Mouse (Mus musculus): ENCODE measurements around the gene Ascl5. TPM values are rescaled to one million over a fixed set of nuclear protein-coding genes. Genes with fewer than 3 reads are reported as not detected.

The Ascl5 gene
- total RNA-seq (2021), result not detected
- long read RNA-seq, experiment 1, result 0 reads
- long read RNA-seq, experiment 2, result 0 reads

DNA sequence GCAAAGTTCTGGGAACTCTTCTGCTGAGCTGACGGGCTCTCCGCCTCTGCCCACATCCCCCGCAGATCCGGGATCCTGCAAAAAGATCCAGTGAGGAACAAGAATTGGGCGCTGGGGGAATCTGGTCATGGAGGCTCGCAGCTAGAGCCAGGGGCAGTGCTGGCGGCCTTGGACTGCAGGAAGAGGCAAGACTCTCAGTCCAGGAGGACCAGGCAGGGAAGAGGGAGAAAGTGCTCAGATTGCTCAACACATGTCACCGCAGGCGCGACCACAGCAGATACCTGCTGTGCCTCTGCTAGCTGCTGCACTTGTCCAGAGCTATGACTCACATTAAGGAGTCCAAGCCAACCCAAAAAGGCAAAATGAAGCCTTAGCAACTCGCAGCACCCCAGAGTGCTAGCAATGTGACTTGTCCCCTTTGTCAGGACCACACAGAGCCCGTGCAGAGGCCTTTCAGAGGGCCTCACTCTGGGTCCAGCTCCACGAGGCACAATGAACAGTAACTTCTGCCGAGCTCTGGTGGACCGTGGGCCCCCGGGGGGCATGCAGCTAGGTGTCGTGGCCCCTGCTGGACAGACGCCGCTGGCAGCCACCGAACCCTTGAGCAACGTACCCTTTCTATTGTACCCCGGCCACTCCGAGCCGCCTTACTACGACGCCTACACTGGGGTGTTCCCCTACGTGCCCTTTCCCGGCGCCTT is at the start of gene Ascl5:
Ascl5 (plus strand) TSS at position 493 of the 701 bp plus-strand sequence.
- no peak for DNase-seq (ENCODE audit: low spot score)

DNA sequence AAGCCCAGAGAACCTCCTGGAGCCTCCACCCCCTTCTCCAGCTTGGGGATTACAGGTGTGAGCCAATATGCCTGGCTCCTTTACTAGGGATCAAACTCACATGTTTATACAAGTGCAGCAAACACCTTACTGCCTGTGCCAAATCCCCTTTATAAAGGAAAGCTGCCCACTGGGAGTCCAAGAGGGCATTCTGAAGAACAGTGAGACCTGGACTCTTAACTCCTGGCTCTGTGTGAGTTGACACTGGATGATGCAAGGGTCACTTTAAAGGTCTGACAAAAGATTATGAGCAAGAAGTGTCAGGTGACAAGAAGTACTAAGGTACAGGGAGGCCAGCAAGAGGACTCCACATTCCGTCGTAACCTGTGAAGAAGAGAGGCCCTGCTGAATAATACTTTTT is 49.2 kb upstream of the Ascl5 start:
- no peak for DNase-seq (ENCODE audit: low spot score)

DNA sequence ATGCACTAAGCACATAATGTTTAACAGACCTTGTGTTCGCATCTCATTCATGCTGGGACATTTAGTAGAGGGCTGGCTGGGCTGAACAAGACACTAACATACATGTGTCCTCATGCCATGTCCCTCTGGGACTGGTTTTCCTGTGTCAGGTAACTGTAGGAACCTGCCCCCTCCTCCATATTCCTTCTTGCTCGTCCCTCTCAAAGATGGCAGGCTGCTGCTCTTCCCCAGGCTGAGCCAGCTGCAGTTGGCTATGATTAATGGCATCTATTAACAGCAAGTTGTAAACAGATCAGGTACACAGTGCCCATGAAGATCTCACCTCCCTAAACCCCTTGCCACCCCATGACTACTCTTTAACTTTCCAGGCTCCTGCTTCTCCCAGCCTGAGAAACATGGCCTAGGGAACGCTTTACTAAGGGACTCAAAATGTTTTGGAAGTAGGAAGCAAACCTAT is 44.3 kb upstream of the Ascl5 start, which contains the start of gene Igfn1:
Igfn1 (minus strand) TSS at position 51 of the 457 bp plus-strand sequence.
- peak; percentile 50 for DNase-seq (ENCODE audit: low spot score)

DNA sequence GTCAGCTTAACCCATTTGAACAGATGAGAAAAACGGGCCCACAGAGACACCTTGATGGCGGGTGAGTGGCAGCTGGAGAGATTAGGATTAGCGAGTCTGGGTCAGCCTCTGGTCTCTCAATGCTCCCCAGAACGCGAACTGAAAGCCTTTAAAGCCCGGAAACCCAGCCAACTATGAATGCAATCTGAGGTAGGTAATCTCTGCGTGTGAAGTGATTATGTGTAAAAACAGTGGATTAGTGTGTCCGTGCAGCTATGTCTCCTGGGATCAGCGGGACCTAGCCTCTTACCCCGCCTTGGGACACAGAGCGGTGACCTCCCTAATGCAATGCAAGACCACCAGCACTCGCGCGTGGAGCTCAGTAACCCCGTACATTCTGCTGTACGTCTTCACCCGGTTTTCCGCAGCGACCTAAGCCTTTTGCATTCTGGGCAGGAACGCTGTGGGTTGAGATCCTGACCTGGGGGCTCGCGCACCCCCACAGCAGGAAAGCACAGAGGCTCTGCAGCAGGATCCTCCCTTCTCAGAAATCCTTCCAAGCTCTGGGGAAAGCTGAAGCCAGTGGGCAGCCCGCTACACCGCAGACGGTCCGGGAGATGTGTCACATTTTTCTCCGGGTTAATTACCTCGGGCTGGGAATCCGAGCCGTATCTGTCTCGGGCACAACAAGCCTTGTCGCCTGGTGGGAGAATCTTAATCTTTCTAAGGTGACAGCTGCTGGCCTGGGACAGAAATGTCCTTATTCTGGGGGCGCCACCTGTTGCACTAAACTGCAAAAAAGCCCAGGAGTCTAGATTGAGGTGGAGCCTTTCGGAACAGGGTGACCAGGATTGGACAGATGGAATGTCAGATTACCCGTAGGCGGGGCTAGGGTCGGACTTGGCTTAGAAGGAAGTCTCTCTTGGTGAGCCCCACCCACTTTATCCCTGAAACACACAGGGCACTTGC is 43.1 kb upstream of the Ascl5 start, which contains the start of gene Tmem9:
Tmem9 (plus strand) TSS at position 940 of the 948 bp plus-strand sequence.
- peak; percentile 92 for DNase-seq (ENCODE audit: low spot score)

DNA sequence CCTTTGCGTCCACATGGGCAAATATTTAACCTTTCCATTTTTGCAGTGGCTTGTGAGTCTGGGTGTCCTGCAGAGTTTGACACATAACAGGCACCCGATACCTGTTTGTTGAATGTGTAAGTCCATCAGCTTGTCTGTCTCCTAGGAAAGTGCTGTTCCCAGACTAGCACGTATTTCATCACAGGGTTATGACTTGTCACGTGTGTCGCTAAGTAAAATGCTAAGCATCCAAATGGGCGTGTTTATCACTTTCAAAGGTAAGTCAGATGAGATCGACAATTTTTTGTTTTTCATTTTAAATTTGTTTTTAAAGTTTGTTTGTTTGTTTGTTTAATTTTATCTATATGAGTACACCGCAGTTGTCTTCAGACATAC is 42.5 kb upstream of the Ascl5 start:
- no peak for DNase-seq (ENCODE audit: low spot score)

DNA sequence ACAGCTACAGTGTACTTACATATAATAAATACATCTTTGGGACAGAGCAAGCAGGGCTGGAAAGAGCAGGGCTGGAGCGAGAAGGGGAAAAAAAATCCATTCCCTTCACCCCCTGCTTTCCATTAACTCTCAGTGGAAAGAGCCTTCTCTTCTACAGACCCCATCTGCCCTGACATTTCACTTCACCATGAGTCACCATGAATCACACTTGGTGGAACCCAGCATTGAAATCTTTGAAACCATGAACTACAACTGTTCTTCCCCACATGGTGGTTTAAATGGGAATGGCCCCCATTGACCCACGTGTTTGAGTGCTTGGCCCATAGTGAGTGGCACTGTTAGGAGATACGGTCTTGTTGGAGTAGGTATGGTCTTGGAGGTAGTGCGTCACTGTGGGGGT is 40.4 kb upstream of the Ascl5 start:
- no peak for DNase-seq (ENCODE audit: low spot score)

DNA sequence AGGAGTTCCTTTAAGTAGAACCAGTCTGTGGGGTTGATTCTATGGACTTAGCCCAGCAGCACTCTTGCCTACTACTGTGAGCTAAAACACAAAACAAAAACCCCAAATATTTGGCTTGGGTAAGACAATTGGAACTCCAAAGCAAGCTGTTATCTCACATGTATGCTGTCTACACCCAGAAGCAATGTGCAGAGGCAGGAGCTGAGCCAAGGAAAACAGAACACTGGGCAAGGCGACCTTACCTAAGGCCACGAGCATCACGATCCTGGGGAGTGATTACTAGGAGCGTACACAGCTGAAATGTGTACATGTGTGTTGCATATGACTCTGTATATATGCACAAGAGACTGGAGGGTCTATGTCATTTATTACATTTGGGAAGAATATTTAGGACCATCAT is 37.1 kb upstream of the Ascl5 start:
- DNase-seq (ENCODE audit: low spot score), result no peak

DNA sequence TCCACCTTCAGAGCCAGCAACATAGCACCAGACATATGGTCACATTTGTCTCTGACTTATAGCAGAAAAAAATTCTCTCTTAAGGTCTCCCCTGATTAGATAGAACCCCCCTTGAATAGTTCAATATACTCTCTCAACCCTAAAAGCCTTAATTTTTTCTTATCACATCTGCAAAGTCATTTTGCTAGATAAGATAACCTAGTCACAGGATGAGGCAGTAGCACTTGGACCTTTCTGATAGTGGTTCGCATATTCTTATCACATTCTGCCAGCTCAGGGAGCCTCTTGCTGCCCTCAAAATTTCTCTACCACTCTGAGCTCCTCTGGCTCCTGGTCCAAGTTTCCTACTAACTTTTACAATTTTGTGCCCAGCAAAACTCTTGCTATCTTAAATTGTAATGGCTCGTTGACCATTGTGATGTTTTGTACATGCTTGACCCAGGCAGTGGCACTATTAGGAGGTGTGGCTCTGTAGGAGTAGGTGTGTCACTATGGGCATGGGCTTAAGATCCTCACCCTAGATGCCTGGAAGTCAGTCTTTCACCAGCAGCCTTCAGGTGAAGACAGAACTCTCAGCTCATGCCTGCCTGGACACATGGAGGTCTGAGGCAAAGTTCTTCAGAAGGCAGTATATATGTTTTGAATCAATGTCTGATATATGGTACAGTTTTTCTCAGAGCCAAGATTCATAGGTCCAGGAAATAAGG is 35.7 kb upstream of the Ascl5 start:
- no peak for DNase-seq (ENCODE audit: low spot score)

DNA sequence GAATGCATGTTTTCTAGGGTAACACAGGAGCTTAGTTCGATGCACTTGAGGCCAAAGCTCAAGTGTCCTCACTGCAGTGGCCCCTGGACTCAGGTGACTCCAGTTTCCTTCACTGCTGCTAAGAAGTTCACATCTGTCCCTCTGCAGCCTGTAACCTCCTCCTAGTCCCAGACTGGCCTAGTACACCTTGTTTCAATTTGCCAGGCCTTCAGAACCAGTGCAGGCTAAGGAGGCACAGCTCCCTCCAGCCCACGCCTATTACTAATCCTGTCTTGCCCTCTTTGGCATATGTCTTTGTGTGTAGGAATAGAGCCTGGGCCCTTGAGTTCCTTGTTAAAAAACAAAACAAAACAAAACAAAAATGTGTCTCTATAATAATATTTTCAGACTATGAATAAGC is 33.3 kb upstream of the Ascl5 start:
- DNase-seq (ENCODE audit: low spot score), result no peak

DNA sequence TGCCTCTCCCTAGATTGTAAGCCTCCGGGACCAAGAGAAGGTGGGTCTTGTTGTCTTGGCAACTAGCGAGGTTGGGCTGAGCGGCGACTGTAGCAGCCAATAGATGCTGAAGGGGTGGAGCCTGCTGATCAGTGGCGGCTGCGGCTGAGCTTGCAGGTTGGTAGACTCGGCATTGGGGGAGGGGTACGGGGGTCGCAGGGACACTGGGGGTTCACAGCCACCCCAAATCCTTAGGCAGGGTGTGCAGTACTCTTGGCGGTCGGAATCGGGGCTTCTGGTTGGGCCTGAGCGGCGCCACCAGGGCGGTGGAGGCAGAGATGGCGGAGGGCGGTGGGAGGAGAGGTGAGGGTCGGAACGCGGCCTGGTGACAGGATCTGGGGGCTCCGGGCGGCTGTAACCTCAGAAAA is 32.7 kb upstream of the Ascl5 start:
- peak; percentile 96 for DNase-seq (ENCODE audit: low spot score)

DNA sequence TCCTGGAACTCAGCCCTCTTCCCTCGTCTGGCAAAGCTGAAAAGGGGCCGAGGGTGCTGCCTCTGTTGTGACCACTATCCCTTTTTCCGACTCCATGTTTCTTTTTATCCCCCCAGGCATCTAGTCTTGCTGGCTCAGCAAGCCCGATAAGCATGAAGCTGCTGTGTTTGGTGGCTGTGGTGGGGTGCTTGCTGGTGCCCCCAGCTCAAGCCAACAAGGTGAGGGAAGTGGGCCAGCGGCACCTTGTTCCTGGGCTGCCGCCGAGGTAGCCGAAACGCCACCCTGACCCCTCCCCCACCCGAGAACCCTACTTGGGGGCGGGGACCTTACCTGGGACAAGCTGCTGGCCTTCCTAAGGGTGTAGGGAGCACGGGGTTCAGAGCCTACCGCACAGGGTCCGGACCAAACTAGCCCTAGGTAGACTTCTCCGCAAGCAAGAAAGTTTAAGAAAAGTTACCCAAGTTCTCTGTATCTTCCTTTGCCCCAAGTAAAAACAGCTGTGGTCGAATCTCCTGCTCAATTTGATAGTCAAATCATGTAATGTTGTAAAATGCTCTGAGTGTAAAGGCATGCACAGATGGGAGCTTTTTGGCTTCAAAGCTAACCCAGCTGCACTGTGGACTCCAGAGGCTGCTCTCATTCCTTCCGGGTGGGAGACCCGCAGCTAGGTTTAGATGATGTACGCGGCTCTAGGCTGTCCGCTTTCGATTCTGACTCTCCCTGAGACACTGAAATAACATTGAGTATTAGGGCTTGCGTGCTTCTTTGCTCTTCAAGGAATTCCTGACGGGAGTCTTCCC is 32.0 kb upstream of the Ascl5 start:
- no peak for DNase-seq (ENCODE audit: low spot score)

DNA sequence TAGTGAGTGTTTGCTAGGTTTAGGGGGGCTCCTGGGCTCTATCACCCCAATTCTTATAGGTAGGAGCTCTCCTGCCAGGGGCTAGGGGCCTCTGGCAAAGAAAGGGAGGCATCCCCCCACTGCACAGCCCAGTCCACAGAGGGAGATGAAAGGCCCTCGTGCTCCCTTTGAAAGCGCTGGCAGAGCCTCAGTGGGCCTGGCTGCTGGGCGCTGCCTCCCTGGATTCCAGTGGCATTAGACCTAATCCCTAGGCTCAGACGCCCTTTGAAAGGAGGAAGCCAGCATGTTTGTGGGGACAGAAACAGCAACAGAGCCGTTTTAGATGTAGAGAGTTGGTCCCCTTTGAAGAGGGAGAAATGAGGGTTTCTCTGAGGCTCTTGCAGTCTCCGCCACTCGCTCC is 20.4 kb upstream of the Ascl5 start:
- DNase-seq (ENCODE audit: low spot score), result no peak

DNA sequence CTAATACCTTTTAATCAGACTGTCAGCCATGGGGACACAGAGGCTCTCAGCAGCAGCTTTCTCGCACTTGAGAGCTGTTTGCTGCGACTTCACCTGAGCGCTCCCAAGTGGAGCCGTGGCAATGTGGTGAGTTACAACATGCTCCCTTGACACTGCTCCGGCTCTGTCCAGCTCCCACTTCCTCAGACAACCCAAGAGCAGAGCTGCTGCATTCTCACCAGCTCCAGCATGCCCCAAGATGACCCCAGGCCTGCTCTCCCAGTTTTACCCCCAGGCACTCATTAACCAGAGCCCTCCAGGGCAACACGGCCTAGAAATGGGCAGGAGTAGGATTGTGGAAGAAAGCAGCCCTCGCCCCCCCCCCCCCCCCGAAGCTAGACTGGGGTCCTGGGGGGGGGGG is 18.9 kb upstream of the Ascl5 start:
- DNase-seq (ENCODE audit: low spot score), result no peak

DNA sequence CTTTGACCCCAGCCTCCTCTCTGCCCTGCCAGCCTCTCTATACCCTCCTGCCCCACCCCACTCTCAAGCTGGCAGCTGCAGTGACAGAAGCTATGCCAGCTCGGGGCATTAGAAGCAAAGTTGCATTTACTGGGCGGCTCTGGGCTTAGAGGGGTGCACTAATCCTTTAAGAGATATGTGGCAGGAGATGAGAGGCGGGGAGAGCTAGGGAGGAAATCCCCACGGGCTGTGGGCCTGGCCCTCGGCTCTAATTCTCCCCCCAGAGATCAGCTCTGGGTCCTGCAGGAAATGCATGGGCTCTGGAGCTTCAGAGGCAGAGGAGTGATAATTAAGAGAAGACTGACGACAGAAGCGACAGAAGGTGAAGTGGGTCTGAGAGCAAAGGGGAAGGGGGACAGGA is 17.6 kb upstream of the Ascl5 start:
- no peak for DNase-seq (ENCODE audit: low spot score)

DNA sequence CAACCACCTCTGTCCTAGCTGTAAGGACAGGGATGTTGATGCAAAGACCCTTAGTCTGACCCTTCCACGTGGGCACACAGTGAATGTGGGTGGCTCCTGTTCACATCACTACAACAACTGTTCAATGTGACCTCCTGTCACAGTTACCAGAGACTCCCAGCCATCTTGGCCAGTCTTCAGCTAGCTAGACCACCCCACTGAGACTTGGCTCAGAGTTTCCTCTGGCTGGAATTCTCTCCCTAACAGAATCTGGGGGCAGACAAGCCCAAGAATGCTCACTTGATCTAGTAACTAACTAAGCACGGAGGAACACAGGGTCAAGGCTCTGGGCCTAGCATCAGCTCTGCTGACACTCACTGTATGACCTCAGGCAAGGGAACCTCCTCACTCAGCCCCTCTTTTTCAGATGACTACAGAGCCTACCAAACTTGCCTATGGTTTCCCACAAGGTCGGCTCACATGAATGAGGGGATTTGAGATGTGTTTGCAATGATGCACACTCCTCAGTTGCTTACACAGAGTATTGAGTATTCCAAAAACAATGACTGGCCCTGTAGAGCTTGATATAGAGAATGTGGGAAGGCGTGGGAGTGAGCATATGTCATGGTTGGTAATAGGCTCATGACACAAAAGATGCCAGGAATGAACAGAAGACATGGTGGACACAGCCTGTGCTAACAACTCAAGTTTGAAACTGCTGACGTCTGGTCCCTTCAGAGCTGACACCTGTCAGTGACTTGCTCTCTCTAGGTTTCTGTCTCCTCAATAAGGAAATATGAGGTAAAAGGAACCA is 11.7 kb upstream of the Ascl5 start:
- no peak for DNase-seq (ENCODE audit: low spot score)

DNA sequence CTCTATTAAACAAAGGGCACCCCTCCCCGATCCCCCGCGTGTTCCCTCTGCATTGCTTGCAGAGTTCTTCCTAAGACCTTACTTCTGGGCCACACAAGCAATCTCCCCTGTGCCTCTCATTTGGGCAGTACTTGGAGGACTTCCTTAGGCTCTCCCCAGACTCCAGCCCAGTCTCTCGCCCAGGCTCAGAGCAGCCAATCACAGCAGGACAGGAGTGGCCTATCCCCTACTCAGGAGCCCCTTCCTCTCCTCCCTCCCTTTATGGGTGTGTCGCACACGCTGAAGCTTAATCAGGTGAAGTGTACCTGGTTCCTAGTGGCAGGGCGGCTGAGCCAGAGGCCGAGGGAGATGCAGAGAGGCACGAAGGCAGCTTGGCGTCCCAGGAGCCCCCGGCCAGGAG is 10.2 kb upstream of the Ascl5 start:
- DNase-seq (ENCODE audit: low spot score), result no peak

DNA sequence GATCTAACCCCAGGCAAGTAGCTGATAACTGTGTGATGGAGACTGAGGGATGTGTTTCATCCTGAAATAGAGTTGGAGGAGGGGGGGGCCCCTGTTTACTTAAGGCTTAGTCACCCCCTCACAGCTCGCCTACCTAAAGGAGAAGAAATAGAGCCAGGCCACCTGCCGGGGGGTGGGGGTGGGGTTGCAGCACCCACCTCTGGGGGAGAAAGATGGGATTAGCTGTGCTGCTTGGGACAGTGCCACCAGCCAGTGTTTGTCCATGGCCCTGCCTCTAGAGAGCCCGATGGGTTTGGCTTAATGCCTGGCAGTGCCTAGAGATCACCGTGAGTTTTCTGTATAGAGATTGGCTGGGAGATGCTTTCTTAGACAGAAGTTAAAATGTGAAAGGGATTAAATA is 9.7 kb upstream of the Ascl5 start:
- no peak for DNase-seq (ENCODE audit: low spot score)

DNA sequence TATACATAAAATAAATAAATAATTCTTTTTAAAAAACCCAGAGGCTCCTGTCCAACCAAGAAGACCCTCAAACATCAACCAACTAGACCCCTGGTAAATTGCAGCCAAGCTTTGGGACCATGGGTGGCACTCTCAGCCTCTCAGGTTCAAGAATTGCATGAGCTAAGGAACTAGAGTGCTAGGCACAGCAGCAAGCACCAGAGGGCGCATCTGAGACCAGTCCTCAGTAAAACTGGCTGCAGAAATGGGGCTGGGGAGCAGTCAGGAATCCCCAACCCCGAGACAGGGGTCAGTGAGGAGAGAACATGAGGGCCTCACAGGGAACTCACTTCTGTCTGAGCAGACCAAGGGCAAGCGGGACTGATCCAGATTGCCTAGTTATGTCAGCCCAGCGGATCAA is 4.8 kb upstream of the Ascl5 start:
- peak; percentile 43 for DNase-seq (ENCODE audit: low spot score)

DNA sequence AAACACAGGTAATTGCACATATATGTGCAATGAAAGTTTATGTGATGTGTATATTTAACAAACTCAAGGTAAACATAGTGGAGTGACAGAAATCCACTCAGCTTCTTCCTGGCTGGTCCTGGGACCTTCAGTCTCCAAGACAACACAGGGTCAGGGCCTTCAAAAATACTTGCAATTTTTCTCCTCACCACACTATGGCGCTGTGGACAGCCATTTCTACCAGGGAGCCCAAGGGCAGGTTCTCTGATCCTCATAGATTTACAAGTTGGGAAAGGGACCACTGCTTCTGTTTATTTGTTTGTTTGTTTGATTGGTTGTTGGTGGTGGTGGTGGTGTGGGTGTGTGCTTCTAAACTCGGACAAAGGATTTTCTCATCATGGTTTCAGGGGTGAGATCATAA is 3.2 kb upstream of the Ascl5 start:
- peak; percentile 43 for DNase-seq (ENCODE audit: low spot score)

DNA sequence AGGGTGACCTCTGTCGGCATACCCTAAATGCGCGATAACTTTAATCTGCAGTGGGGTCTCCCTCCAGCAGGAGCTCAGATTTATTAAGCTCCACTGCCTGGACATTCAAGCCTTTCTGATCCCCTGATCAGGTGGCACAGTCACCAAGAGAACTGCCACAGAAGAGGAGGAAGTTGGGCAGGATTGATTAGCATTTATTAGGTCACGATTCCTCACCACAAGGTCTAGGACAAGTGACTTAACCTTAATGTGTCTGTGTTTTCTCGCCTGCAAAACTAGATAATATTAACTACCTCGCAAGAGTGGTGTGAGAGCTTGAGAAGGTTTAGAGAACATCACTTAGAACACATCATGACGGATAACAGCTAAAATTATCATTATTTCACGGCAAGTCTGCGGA is 2.7 kb upstream of the Ascl5 start:
- no peak for DNase-seq (ENCODE audit: low spot score)

Measured in gastrocnemius, adult 18-20 months (tissue).